Mouse (Mus musculus) CH12.LX (cell line): Measurements from ENCODE around the gene Oxct1. TPM values are rescaled to one million over a fixed set of nuclear protein-coding genes. Genes with fewer than 3 reads are reported as not detected.

Experiments
- DNase-seq: peaks from one replicate; pipeline ENCODE4 v3.0.0-alpha.2; 2013; ENCODE audit errors: extremely low read depth
- H3K27ac ChIP-seq: 2 replicates; pipeline ENCODE4 v1.5.1; 2012; ENCODE audit warnings: low read depth, mild to moderate bottlenecking, control low read depth, moderate library complexity; ENCODE audit not compliant: insufficient read depth
- H3K27me3 ChIP-seq: replicated peaks from 2 replicates; pipeline ENCODE3; 2012; ENCODE audit warnings: inconsistent platforms
- H3K36me3 ChIP-seq, 2 experiments: replicated peaks in 1 of 2; 2 replicates each; pipeline versions ENCODE3 to v1.6.1; 2012; ENCODE audit warnings: inconsistent platforms in 1 of 2, low read length in 1 of 2, mild to moderate bottlenecking in 1 of 2, mixed read lengths in 1 of 2, moderate library complexity in 1 of 2; ENCODE audit not compliant: control insufficient read depth in 1 of 2, insufficient read depth in 1 of 2
- H3K4me1 ChIP-seq, 2 experiments: 2 replicates each; pipeline ENCODE4 v1.6.1; 2012; ENCODE audit warnings: inconsistent platforms in 1 of 2, moderate library complexity in 1 of 2; ENCODE audit not compliant: insufficient read depth in 2 of 2, control insufficient read depth in 1 of 2
- H3K4me2 ChIP-seq: 2 replicates; pipeline ENCODE4 v1.6.1; 2012; ENCODE audit warnings: low read depth, mild to moderate bottlenecking, control low read depth; ENCODE audit not compliant: poor library complexity, insufficient read depth, severe bottlenecking
- H3K4me3 ChIP-seq, 3 experiments: fragments of 150-350 bp in 1 of 3; sonication (generic) in 1 of 3; replicated peaks in 1 of 3; 2 replicates each; pipeline versions ENCODE3 to v1.5.1; 2011 to 2012; ENCODE audit warnings: low read depth in 2 of 3, low read length in 2 of 3, mild to moderate bottlenecking in 2 of 3, moderate library complexity in 2 of 3, control low read depth in 1 of 3, improper control_type of control experiment in 1 of 3, inconsistent platforms in 1 of 3, mixed read lengths in 1 of 3; ENCODE audit not compliant: poor library complexity in 1 of 3
- H3K79me2 ChIP-seq: replicated peaks from 2 replicates; pipeline ENCODE4 v1.6.1; 2012; ENCODE audit warnings: mild to moderate bottlenecking, moderate library complexity; ENCODE audit not compliant: control insufficient read depth, poor library complexity, insufficient read depth, severe bottlenecking; ENCODE audit errors: extremely low read depth
- H3K9ac ChIP-seq: 2 replicates; pipeline ENCODE4 v1.6.1; 2012; ENCODE audit warnings: low read depth, mild to moderate bottlenecking, control low read depth, moderate library complexity; ENCODE audit not compliant: insufficient read depth
- H3K9me3 ChIP-seq: replicated peaks from 2 replicates; pipeline ENCODE3; 2012; ENCODE audit warnings: low read length, inconsistent platforms, mixed read lengths
- BHLHE40 ChIP-seq: IDR thresholded peaks from 2 replicates; pipeline ENCODE4 v1.6.1; 2011; ENCODE audit warnings: mild to moderate bottlenecking, low read depth, low read length, improper control_type of control experiment
- CHD1 ChIP-seq: IDR thresholded peaks from 2 replicates; pipeline ENCODE4 v1.6.1; 2012; ENCODE audit warnings: low read depth, low read length, improper control_type of control experiment, inconsistent platforms
- CTCF ChIP-seq, 2 experiments: IDR thresholded peaks in 1 of 2; conservative IDR thresholded peaks in 1 of 2; 2 replicates each; pipeline ENCODE4 v1.5.1; 2011 to 2012; ENCODE audit warnings: low read depth in 2 of 2, low read length in 2 of 2, improper control_type of control experiment in 1 of 2, inconsistent platforms in 1 of 2, mild to moderate bottlenecking in 1 of 2, moderate library complexity in 1 of 2
- E2F4 ChIP-seq: IDR thresholded peaks from 2 replicates; pipeline ENCODE4 v1.6.1; 2011; ENCODE audit warnings: low read depth, low read length, improper control_type of control experiment; ENCODE audit not compliant: insufficient replicate concordance
- ELF1 ChIP-seq: IDR thresholded peaks from 2 replicates; pipeline ENCODE4 v1.6.1; 2014; ENCODE audit warnings: low read depth, mild to moderate bottlenecking, inconsistent platforms, low read length, improper control_type of control experiment
- ETS1 ChIP-seq: conservative IDR thresholded peaks from 2 replicates; pipeline ENCODE4 v1.6.1; 2012; ENCODE audit warnings: low read depth, mild to moderate bottlenecking, inconsistent platforms, low read length, improper control_type of control experiment, moderate library complexity
- GABPA ChIP-seq: IDR thresholded peaks from 2 replicates; pipeline ENCODE4 v1.6.1; 2012; ENCODE audit warnings: low read depth, low read length, improper control_type of control experiment, inconsistent platforms; ENCODE audit not compliant: insufficient replicate concordance
- HCFC1 ChIP-seq: IDR thresholded peaks from 2 replicates; pipeline ENCODE4 v1.6.1; 2012; ENCODE audit warnings: low read depth, mild to moderate bottlenecking, inconsistent platforms, low read length, improper control_type of control experiment
- JUN ChIP-seq: IDR thresholded peaks from 2 replicates; pipeline ENCODE4 v1.6.1; 2011; ENCODE audit warnings: low read depth, mild to moderate bottlenecking, low read length, improper control_type of control experiment, moderate library complexity; ENCODE audit not compliant: insufficient read depth
- KAT2A ChIP-seq: IDR thresholded peaks from 2 replicates; pipeline ENCODE4 v1.6.1; 2012; ENCODE audit warnings: low read length, improper control_type of control experiment, inconsistent platforms; ENCODE audit not compliant: insufficient replicate concordance
- MAFK ChIP-seq: IDR thresholded peaks from 2 replicates; pipeline ENCODE4 v1.6.1; 2011; ENCODE audit warnings: low read length, improper control_type of control experiment; ENCODE audit not compliant: insufficient replicate concordance
- MAZ ChIP-seq: IDR thresholded peaks from 2 replicates; pipeline ENCODE4 v1.6.1; 2012; ENCODE audit warnings: low read depth, mild to moderate bottlenecking, inconsistent platforms, low read length, improper control_type of control experiment, moderate library complexity
- MEF2A ChIP-seq: IDR thresholded peaks from 2 replicates; pipeline ENCODE4 v1.6.1; 2014; ENCODE audit warnings: low read depth, mild to moderate bottlenecking, inconsistent platforms, low read length, improper control_type of control experiment, borderline replicate concordance
- MXI1 ChIP-seq: IDR thresholded peaks from 2 replicates; pipeline ENCODE4 v1.6.1; 2011; ENCODE audit warnings: mild to moderate bottlenecking, low read depth, low read length, improper control_type of control experiment
- MYC ChIP-seq: IDR thresholded peaks from 2 replicates; pipeline ENCODE4 v1.6.1; 2011; ENCODE audit warnings: low read depth, mild to moderate bottlenecking, improper control_type of control experiment, low read length
- NELFE ChIP-seq: IDR thresholded peaks from 2 replicates; pipeline ENCODE4 v1.6.1; 2011; ENCODE audit warnings: low read depth, low read length, improper control_type of control experiment
- PAX5 ChIP-seq: IDR thresholded peaks from 2 replicates; pipeline ENCODE4 v1.6.1; 2012; ENCODE audit warnings: low read length, inconsistent platforms, mixed read lengths
- POLR2AphosphoS2 ChIP-seq: IDR thresholded peaks from 2 replicates; pipeline ENCODE4 v1.6.1; 2011; ENCODE audit warnings: low read depth, low read length, improper control_type of control experiment
- RAD21 ChIP-seq: IDR thresholded peaks from 2 replicates; pipeline ENCODE4 v1.6.1; 2011; ENCODE audit warnings: low read depth, mild to moderate bottlenecking, low read length, improper control_type of control experiment, moderate library complexity
- SIN3A ChIP-seq: IDR thresholded peaks from 2 replicates; pipeline ENCODE4 v1.6.1; 2012; ENCODE audit warnings: low read length, improper control_type of control experiment, inconsistent platforms
- SMC3 ChIP-seq: IDR thresholded peaks from 2 replicates; pipeline ENCODE4 v1.6.1; 2011; ENCODE audit warnings: low read depth, low read length, improper control_type of control experiment
- TBP ChIP-seq: conservative IDR thresholded peaks from 2 replicates; pipeline ENCODE4 v1.6.1; 2011; ENCODE audit warnings: low read depth, low read length, improper control_type of control experiment
- UBTF ChIP-seq: IDR thresholded peaks from 2 replicates; pipeline ENCODE4 v1.6.1; 2012; ENCODE audit warnings: low read depth, mild to moderate bottlenecking, inconsistent platforms, low read length, improper control_type of control experiment, moderate library complexity
- USF1 ChIP-seq: IDR thresholded peaks from 2 replicates; pipeline ENCODE4 v1.6.1; 2014; ENCODE audit warnings: low read depth, mild to moderate bottlenecking, inconsistent platforms, low read length, improper control_type of control experiment
- USF2 ChIP-seq: conservative IDR thresholded peaks from 2 replicates; pipeline ENCODE4 v1.6.1; 2011; ENCODE audit warnings: low read depth, low read length, improper control_type of control experiment
- ZC3H11A ChIP-seq: IDR thresholded peaks from 2 replicates; pipeline ENCODE4 v1.6.1; 2012; ENCODE audit warnings: low read depth, mild to moderate bottlenecking, inconsistent platforms, low read length, improper control_type of control experiment
- ZKSCAN1 ChIP-seq: IDR thresholded peaks from 2 replicates; pipeline ENCODE4 v1.6.1; 2012; ENCODE audit warnings: low read depth, inconsistent platforms, low read length, improper control_type of control experiment, borderline replicate concordance
- ZNF384 ChIP-seq: IDR thresholded peaks from 2 replicates; pipeline ENCODE4 v1.6.1; 2012; ENCODE audit warnings: low read depth, low read length, improper control_type of control experiment, inconsistent platforms
- dilution Hi-C: fragments of 300-500 bp; cut with MboI; formaldehyde crosslinking; loops from 2 replicates; pipeline ENCODE4 v1.14.3; 2020; ENCODE audit warnings: low sequenced_read_pairs; ENCODE audit not compliant: extremely low pct_unique_long_range_greater_than_20kb, extremely low pct_ligation_motif_present
- in situ Hi-C: fragments of 300-500 bp; cut with MboI; formaldehyde crosslinking; loops from 3 replicates; pipeline ENCODE4 v1.14.3; 2019; ENCODE audit warnings: low sequenced_read_pairs, low pct_ligation_motif_present, low pct_unique_long_range_greater_than_20kb, mixed read lengths
- polyA plus RNA-seq: library from polyadenylated mRNA; unstranded; fragments of >175 nt; gene quantifications from 2 replicates; pipeline ENCODE4 v1.2.1, GENCODE M21; 2012; ENCODE audit warnings: low read depth; ENCODE audit not compliant: insufficient read length
- total RNA-seq, 2 experiments: library from RNA; depleted of rRNA; stranded (reverse); fragments of 300-350 nt in 1 of 2; fragments of >200 nt in 1 of 2; gene quantifications; 2 replicates each; pipeline ENCODE4 v1.2.3; 2012 to 2014

Gene Oxct1
- total and polyA plus RNA-seq, 3 experiments: 101 to 127 (median 105) TPM

DNA sequence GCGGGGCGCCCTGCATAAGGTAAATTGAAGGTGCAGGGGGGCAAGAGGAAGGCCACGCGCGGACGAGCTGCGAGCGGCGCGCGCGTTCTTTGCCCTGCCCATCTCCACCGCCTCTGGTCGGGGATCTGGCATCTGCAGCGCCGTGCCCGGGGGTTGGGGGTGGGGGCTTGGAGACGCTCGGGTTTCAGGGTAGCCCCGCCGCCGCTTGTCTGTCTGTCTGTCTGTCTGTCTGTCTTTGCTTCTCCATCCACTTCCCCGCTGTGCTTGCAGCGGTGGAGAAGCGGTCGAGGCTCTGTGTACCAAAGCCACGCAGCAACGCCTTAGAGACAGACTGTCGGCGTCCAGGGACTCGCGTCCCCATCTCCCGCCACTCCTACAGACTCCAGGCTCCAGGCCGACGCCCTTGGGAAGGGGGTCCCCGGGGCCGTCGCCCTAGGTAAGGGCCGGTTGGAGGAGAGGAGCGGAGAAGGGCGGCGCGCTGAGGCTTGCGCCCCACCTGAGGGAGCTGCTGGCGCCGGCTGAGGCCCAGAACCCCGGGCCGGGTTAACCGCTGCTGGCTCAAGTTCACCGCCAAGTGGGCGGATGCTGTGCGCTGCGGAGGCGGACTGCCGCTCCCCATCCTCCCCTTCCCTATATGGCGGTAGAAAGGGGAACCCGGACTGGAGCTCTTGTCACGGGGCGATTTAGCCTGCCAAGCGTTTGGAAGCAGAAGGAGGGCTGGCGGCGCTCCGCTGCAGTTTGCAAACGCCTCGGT is 825 bp downstream of the Oxct1 start (continued):
- TF ChIP-seq PAX5 (no peak), MAFK (no peak), SMC3 (no peak; the same call in 1 of the 2 replicates), ETS1 (no peak; the same call in 1 of the 2 replicates), SIN3A (peak; percentile 86), GABPA (no peak), MAZ (no peak), TBP (0 out of 2 replicates have a peak, but pooled peaks have one; percentile 25), E2F4 (no peak), NELFE (peak; percentile 34; the same call in 1 of the 2 replicates), MXI1 (no peak), UBTF (peak; percentile 93; the same call in 1 of the 2 replicates), POLR2AphosphoS2 (no peak), CHD1 (no peak), ZKSCAN1 (no peak)

- H3K27me3 ChIP-seq: no peaks in the 10 kb centered on the region
- DNase-seq: peak; percentile 25
- TF ChIP-seq E2F4: no peak
- TF ChIP-seq NELFE: no peak
- no peak for TF ChIP-seq JUN
- TF ChIP-seq ZC3H11A: no peak
- no peak for TF ChIP-seq ZNF384
- no peak for TF ChIP-seq USF1
- TF ChIP-seq SMC3: no peak
- TF ChIP-seq MEF2A: no peak
- TF ChIP-seq USF2: no peak
- no peak for TF ChIP-seq RAD21
- TF ChIP-seq SIN3A: no peak
- TF ChIP-seq ZKSCAN1: no peak
- TF ChIP-seq MAZ: no peak
- TF ChIP-seq ETS1: no peak
- no peak for TF ChIP-seq HCFC1
- no peak for TF ChIP-seq MYC
- TF ChIP-seq ELF1: no peak
- no peak for TF ChIP-seq CTCF (conservative IDR thresholded peaks at IDR 0.05 in 1 of 2, IDR thresholded peaks at IDR 0.05 in 1 of 2; ENCODE audit: low read depth in 2 of 2, low read length in 2 of 2)
- TF ChIP-seq BHLHE40: no peak
- no peak for TF ChIP-seq KAT2A
- TF ChIP-seq, all 38 proteins: peak for 0
- Histone ChIP-seq H3K79me2 (peaks cover 3% of the 10 kb centered on the region; the same call in 1 of the 2 replicates), H3K4me2 (peak overlapping the region; percentile 51), H3K4me1 (peaks cover 0 to 37% of the 10 kb centered on the region in 2 experiments; a peak in 2 of 4 replicates), H3K9ac (peak overlapping the region; percentile 28; the same call in 1 of the 2 replicates), H3K9me3 (no peaks in the 10 kb centered on the region), H3K27ac (no peak overlapping the region), H3K4me3 (peak overlapping the region; percentile 66 to 79 (median 78)), H3K36me3 (peaks cover 0 to 12% of the 10 kb centered on the region in 2 experiments)
- in situ Hi-C loops (loop anchor here (25.0 kb wide), 1 partner anchor 1084 kb away; the partner anchor contains the start of genes Card6 and Rpl37), dilution Hi-C loops (no loop called here)
Measured at GRCm38 (mm10) chr15:4027671-4028410, 1.7 kb downstream of the Oxct1 start.
